Mouse (Mus musculus): ENCODE data around the gene 1700069L16Rik. TPM values are rescaled to one million over a fixed set of nuclear protein-coding genes. Genes with fewer than 3 reads are reported as not detected.
A peak's percentile ranks its signal among the peaks of the same experiment; 100 is the strongest.

1700069L16Rik gene
- polyA plus RNA-seq, 1 experiment from 2014 or later, result not detected

DNA sequence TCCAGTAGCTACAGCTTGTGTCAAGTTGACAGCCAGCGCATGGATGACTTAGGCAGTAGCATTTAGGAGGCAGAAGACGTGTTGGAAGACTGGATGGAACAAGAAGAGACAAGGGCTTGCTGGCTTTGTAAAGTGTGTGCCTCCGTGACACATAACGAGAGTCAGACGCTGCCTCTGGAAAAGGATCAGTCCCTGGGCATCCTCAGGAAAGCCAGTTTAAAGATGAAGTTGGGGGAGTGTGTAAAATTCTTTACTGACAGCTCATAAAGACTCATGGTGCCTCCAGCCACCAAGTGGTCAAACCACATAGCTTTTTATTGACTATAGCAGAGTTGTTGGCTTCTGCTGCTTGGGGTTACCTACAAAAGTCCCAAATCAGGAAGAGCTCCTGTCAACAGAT lies 39.1 kb downstream of the 1700069L16Rik start:
- no peak for DNase-seq
- TF ChIP-seq CTCF (IDR thresholded peaks at IDR 0.05; ENCODE audit: low read depth), result no peak
- Histone ChIP-seq H3K9me3 (ENCODE audit: low read depth, low read length) (0 out of 2 replicates have a peak, but pooled peaks cover 2% of the 10 kb centered on the region), H3K4me1 (ENCODE audit: insufficient read depth) (no peaks in the 10 kb centered on the region), H3K9ac (no peak overlapping the region), H3K36me3 (ENCODE audit: insufficient read depth) (no peaks in the 10 kb centered on the region), H3K4me3 (ENCODE audit: low read depth, low read length) (no peak overlapping the region), H3K27me3 (ENCODE audit: insufficient read depth, low read length) (no peaks in the 10 kb centered on the region), H3K4me2 (no peak overlapping the region), H3K27ac (ENCODE audit: low read depth) (no peak overlapping the region)
- ATAC-seq (ENCODE audit: insufficient read depth), result no peak
- WGBS, result 49% methylated on average over 5 of the region's 5 CpGs

DNA sequence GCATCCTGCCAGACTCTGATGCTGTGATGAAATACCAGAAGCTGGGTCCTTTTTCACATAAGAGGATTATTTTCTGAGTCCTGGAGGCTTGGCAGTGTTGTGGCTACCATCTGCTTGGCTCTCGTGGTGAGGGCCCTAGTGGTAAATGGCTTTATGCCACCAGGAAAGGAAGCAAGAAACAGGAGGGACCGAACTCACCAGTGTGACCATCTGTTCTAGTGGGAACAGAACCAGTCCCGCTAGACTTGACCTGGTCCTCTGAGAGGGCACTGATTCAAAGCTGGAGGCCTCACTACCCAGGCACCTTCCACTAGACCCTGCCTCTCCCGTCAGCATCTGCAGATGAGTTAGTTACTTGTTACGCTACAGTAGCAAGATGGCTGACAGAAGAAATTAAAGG lies 41.3 kb downstream of the 1700069L16Rik start:
- Histone ChIP-seq H3K9ac (no peak overlapping the region), H3K4me2 (no peak overlapping the region), H3K4me3 (ENCODE audit: low read depth, low read length) (no peak overlapping the region), H3K36me3 (ENCODE audit: insufficient read depth) (no peaks in the 10 kb centered on the region), H3K9me3 (ENCODE audit: low read depth, low read length) (0 out of 2 replicates have a peak, but pooled peaks cover 2% of the 10 kb centered on the region), H3K4me1 (ENCODE audit: insufficient read depth) (no peaks in the 10 kb centered on the region), H3K27ac (ENCODE audit: low read depth) (no peak overlapping the region), H3K27me3 (ENCODE audit: insufficient read depth, low read length) (no peaks in the 10 kb centered on the region)
- ATAC-seq (ENCODE audit: insufficient read depth) (no peak), DNase-seq (no peak)
- TF ChIP-seq CTCF (IDR thresholded peaks at IDR 0.05; ENCODE audit: low read depth), result no peak
- WGBS, result 79% methylated on average over 5 of the region's 5 CpGs

DNA sequence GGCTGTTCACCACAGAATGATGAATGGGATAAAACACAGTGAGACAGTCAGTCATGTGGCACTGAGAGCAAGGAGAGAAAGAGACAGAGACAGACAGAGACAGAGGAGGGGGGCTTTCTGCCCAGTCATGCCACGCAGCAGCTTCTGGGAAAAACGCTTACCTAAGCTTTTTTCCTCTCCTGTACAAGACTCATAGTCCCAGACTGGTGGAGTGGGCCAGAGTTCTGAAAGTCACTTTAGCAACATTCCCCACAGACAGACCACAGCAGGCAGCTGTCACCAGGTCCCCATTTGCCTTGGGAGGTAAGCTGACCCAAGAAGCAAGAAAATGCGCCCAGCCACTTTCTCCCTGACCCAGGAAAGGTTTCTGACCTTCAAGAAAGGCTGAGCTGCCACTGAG lies 42.1 kb downstream of the 1700069L16Rik start:
- no peak overlapping the region for H3K4me2 ChIP-seq
- no peaks in the 10 kb centered on the region for H3K36me3 ChIP-seq (ENCODE audit: insufficient read depth)
- H3K9me3 ChIP-seq (ENCODE audit: low read depth, low read length), result 0 out of 2 replicates have a peak, but pooled peaks cover 2% of the 10 kb centered on the region
- DNase-seq (no peak), ATAC-seq (ENCODE audit: insufficient read depth) (no peak)
- H3K4me3 ChIP-seq (ENCODE audit: low read depth, low read length), result no peak overlapping the region
- TF ChIP-seq CTCF (IDR thresholded peaks at IDR 0.05; ENCODE audit: low read depth), result no peak
- no peaks in the 10 kb centered on the region for H3K27me3 ChIP-seq (ENCODE audit: insufficient read depth, low read length)
- no peaks in the 10 kb centered on the region for H3K4me1 ChIP-seq (ENCODE audit: insufficient read depth)
- 78% methylated on average over 3 of the region's 3 CpGs for WGBS
- no peak overlapping the region for H3K27ac ChIP-seq (ENCODE audit: low read depth)
- no peak overlapping the region for H3K9ac ChIP-seq

DNA sequence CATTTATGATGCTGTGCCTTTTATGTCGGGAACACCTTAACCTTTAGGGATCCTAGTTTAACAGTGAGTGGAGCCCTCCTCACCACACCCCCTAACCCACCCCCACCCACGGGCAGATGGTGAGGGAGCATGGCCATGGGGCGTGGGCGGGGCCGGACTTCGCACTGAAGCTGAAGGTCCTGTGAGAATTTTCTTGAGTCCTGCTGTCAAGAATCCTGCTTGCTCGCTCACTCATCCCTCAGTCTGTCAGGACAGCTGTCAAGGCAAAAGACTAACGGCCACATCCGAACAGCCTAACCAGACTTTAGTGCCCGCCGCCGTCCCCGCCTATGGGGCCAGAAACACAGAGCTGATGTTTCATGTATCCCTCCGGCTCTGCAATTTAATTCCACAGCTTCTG lies 43.4 kb downstream of the 1700069L16Rik start:
- no peak for TF ChIP-seq CTCF (IDR thresholded peaks at IDR 0.05; ENCODE audit: low read depth)
- Histone ChIP-seq H3K9ac (no peak overlapping the region), H3K4me2 (no peak overlapping the region), H3K9me3 (ENCODE audit: low read depth, low read length) (0 out of 2 replicates have a peak, but pooled peaks cover 2% of the 10 kb centered on the region), H3K36me3 (ENCODE audit: insufficient read depth) (no peaks in the 10 kb centered on the region), H3K27me3 (ENCODE audit: insufficient read depth, low read length) (no peaks in the 10 kb centered on the region), H3K4me3 (ENCODE audit: low read depth, low read length) (no peak overlapping the region), H3K4me1 (ENCODE audit: insufficient read depth) (no peaks in the 10 kb centered on the region), H3K27ac (ENCODE audit: low read depth) (no peak overlapping the region)
- no peak for ATAC-seq (ENCODE audit: insufficient read depth)
- WGBS, result 63% methylated on average over 14 of the region's 14 CpGs
- DNase-seq, result no peak

DNA sequence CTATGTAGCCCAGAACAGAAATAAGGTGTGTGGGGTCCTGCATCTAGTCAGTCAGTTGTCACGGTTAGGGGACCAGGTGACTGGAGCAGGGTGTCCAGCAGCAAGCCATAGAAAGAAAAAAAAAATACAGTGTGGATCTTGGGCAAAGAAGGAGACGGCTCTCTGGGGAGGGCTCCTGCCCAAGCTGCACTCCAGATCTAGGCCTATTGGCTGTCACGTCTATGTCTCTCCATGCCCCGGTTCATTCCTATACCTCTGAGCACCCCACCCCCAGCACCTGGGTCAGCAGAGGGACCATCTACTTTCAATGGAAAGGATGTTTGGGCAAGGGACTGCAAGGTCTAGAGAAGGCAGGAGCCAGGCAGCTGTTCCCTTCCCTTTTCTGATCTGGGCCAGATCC lies 45.1 kb downstream of the 1700069L16Rik start:
- no peak for ATAC-seq (ENCODE audit: insufficient read depth)
- Histone ChIP-seq H3K36me3 (ENCODE audit: insufficient read depth) (no peaks in the 10 kb centered on the region), H3K9ac (no peak overlapping the region), H3K4me1 (ENCODE audit: insufficient read depth) (no peaks in the 10 kb centered on the region), H3K27me3 (ENCODE audit: insufficient read depth, low read length) (no peaks in the 10 kb centered on the region), H3K4me2 (no peak overlapping the region), H3K4me3 (ENCODE audit: low read depth, low read length) (no peak overlapping the region), H3K9me3 (ENCODE audit: low read depth, low read length) (0 out of 2 replicates have a peak, but pooled peaks cover 2% of the 10 kb centered on the region), H3K27ac (ENCODE audit: low read depth) (no peak overlapping the region)
- no peak for DNase-seq
- WGBS, result 84% methylated on average over 4 of the region's 4 CpGs
- TF ChIP-seq CTCF (IDR thresholded peaks at IDR 0.05; ENCODE audit: low read depth), result no peak

DNA sequence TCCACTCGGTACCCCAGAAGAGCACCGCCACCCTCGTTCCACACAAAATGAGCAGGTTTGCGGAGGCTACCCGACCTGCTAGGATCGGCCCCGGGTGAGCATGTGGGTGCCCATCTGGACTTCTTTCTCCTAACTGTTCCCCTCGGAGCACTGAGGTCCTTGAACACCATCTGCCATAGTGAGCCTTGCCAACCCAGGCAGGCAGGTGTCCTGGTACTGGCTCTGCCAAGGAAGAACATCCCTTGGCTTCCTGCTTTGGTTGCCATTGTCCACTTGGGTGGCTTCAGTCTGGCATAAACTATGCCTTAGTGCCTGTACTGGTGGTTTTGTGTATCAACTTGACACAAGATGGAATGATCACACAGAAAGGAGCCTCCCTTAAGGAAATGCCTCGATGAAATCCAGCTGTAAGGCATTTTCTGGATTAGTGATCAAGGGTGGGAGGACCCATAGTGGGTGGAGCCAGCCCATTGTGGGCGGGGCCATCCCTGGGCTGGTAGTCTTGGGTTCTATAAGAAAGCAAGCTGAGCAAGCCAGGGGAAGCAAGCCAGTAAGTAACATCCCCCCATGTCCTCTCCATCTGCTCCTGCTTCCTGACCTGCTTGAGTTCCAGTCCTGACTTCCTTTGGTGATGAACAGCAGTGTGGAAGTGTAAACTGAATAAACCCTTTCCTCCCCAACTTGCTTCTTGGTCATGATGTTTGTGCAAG lies 45.7 kb downstream of the 1700069L16Rik start:
- H3K9ac ChIP-seq, result no peak overlapping the region
- 81% methylated on average over 10 of the region's 10 CpGs for WGBS
- H3K36me3 ChIP-seq (ENCODE audit: insufficient read depth), result no peaks in the 10 kb centered on the region
- H3K27ac ChIP-seq (ENCODE audit: low read depth), result no peak overlapping the region
- H3K4me3 ChIP-seq (ENCODE audit: low read depth, low read length), result no peak overlapping the region
- ATAC-seq (ENCODE audit: insufficient read depth) (no peak), DNase-seq (peak; percentile 8)
- no peaks in the 10 kb centered on the region for H3K27me3 ChIP-seq (ENCODE audit: insufficient read depth, low read length)
- no peak overlapping the region for H3K4me2 ChIP-seq
- 0 out of 2 replicates have a peak, but pooled peaks cover 2% of the 10 kb centered on the region for H3K9me3 ChIP-seq (ENCODE audit: low read depth, low read length)
- H3K4me1 ChIP-seq (ENCODE audit: insufficient read depth), result no peaks in the 10 kb centered on the region
- TF ChIP-seq CTCF (IDR thresholded peaks at IDR 0.05; ENCODE audit: low read depth), result no peak

DNA sequence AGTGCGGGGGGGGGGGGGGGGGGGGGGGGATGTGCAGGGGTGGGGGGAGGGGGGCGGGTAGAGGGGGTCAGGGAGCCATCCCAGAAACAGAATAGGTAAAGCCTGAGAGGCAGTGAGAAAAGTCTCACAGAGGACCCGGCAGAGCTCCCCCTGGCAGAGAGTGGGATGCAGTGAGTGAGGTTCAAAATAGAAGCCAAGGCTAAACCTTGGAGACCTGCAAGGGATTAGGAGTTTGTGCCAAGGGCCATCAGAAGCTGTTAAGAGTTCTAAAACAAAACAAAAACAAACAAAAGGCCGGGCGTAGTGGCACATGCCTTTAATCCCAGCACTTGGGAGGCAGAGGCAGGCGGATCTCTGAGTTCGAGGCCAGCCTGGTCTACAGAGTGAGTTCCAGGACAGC lies 47.0 kb downstream of the 1700069L16Rik start:
- no peak overlapping the region for H3K4me3 ChIP-seq (ENCODE audit: low read depth, low read length)
- DNase-seq (no peak), ATAC-seq (ENCODE audit: insufficient read depth) (no peak)
- H3K9ac ChIP-seq, result no peak overlapping the region
- 76% methylated on average over 6 of the region's 7 CpGs for WGBS
- H3K9me3 ChIP-seq (ENCODE audit: low read depth, low read length), result 0 out of 2 replicates have a peak, but pooled peaks cover 2% of the 10 kb centered on the region
- H3K36me3 ChIP-seq (ENCODE audit: insufficient read depth), result no peaks in the 10 kb centered on the region
- no peak for TF ChIP-seq CTCF (IDR thresholded peaks at IDR 0.05; ENCODE audit: low read depth)
- H3K27me3 ChIP-seq (ENCODE audit: insufficient read depth, low read length), result no peaks in the 10 kb centered on the region
- no peaks in the 10 kb centered on the region for H3K4me1 ChIP-seq (ENCODE audit: insufficient read depth)
- H3K27ac ChIP-seq (ENCODE audit: low read depth), result no peak overlapping the region
- no peak overlapping the region for H3K4me2 ChIP-seq
